1 mouse cellular context compared by ENCODE assay signal in the genomic region with DNA sequence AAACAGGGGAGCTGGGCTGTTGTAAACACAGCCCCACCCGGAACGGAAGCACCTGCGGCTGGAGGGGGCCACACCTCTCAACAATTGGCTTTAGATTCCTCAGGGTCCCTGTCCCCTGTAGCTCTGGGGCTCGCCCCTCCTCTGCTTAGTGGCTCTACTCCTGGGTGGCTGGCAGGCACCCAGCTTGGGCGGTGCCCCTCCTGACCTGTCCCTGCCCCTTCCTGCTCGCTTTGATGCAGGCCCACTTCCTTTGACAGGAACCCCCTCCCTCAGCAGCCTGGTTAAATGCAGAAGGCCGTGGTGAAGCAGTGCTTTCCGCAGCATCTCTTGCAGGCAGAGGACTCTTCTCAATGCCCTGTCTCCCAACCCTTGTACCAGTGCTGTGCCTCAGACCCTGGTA.
TF ChIP-seq lines count a peak whose summit lies in the region.

No protein-coding gene starts in this region.

TF ChIP-seq in ES-E14, 5 proteins besides CTCF, POLR2A, EP300 and RAD21:
- TF ChIP-seq ZNF384 (IDR thresholded peaks at IDR 0.05; ENCODE audit: low read depth, low read length) (no peak), CHD2 (IDR thresholded peaks at IDR 0.05; ENCODE audit: low read depth, low read length) (no peak), ZC3H11A (IDR thresholded peaks at IDR 0.05; ENCODE audit: borderline replicate concordance, low read depth, low read length) (no peak), MAFK (IDR thresholded peaks at IDR 0.05; ENCODE audit: insufficient read depth, low read depth, low read length) (no peak), HCFC1 (IDR thresholded peaks at IDR 0.05; ENCODE audit: borderline replicate concordance, insufficient read depth, low read length) (no peak)
TF ChIP-seq in ES-E14: peak in this region for 0.
